Mouse (Mus musculus) cerebellum, adult 18-20 months (tissue): ENCODE results near the gene Fbxl17.

Source experiments
- DNase-seq, 2 experiments: peaks; one replicate each; pipeline ENCODE4 v3.0.0; 2021

Fbxl17 gene

GRCm38 (mm10) chr17:63326227-63326626 is 173.6 kb downstream of the Fbxl17 start:
- no peak for DNase-seq

GRCm38 (mm10) chr17:63324672-63325071 is 175.1 kb downstream of the Fbxl17 start:
- no peak for DNase-seq

GRCm38 (mm10) chr17:63324039-63324438 is 175.8 kb downstream of the Fbxl17 start:
- peak; percentile 71 to 82 for DNase-seq

- DNase-seq: no peak
Observed at GRCm38 (mm10) chr17:63322846-63323245, 177.0 kb downstream of the Fbxl17 start.

DNA sequence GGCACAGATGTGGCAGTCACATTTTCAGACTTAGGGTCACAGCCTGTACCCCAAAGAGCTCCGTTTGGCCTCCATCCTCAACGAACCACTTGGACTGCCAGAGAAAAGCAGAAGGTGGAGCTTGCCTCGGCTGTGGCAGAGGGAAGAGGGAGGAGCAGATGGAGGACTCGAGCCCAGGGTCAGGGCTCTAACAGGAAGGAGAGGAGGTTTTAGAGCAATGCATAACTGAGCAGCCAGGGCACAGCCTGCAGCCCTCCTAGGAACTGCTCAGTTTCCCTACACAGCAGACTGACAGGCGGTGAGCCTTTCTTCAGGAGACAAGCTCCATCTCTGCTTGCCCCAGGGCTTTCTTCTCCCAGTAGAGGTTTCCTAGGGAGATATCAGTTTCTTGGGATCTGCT is 178.5 kb downstream of the Fbxl17 start:
- DNase-seq: no peak

DNA sequence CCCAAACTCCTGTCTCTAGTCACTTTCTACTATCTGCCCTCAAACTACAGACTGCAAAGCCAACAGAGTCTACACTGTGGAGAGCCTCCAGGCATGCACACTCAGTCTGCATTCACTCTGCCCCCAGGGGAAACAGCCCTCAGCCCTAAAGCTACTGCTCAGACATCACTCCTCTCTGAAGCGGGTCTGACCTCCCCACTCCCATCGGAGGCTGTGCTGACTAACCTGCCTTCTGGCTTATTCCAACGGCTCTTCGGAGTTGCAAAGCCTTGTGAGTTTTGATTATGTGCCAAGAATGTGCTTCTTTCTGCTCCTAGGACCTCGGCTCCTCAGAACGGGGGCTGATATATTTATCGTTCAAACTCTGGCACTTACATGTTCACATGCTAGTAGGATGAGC is 182.3 kb downstream of the Fbxl17 start:
- DNase-seq: no peak

DNA sequence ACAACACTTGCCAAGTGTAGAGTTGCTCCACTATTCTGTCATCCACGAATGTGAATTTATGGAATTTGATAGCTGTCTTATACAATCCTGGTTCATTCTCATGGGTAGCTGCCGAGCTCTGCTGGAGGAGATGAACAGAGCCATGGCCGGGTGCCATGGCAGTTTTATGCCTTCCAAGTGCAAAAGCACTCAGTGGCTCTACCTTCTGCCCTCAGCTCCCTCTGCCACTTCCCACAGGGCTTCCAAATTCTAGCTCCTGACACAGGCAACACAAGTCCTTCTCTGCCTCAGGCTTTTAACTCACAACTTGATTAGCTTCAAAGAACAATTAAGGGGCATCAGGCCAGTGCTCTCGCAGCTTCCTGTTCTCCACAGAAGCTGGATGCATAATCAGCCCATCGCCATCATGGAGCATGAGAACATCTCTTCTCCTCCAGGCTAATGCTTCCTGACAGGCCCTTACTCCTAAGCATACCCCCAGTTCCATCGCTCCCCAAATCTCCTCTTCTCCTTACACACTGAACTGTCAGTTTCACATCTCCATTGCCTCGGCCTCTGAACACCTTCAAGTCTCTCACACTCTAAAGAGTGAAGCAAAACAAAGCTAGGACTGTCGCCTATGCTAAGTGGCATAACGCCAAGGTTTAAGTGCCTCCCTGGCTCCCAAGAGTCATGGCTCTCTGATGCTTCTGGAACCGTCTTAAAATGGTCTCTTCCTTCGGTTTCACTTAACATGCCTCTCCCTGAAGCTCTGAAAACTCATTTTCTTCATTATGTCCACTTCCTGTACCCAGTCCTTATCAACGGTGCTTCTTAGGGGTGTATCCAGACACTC is 184.0 kb downstream of the Fbxl17 start:
- DNase-seq: peak; percentile 78 to 79

GRCm38 (mm10) chr17:63312804-63313203 is 187.0 kb downstream of the Fbxl17 start:
- DNase-seq: no peak

DNA sequence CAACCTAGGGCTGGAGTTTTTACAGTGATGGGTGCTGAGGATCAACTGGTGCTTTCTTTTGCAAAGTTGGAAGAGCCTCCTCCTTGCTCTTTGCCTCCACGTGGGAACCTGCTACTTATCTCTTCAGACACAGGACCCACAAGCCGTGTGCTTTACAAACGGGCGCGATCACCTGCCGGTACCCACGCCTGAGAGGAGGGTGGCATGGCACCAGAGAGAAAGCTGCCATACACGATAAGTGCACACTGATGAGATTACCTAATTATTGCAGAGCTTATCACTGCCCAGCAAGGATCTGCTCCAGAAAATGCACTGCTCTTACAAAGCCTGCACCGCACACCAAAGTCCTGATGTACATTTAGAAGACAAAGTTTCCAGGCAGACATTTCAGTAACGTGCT is 187.5 kb downstream of the Fbxl17 start:
- no peak for DNase-seq

GRCm38 (mm10) chr17:63311613-63312012 is 188.2 kb downstream of the Fbxl17 start:
- DNase-seq: no peak

GRCm38 (mm10) chr17:63310021-63310420 is 189.8 kb downstream of the Fbxl17 start:
- no peak for DNase-seq

GRCm38 (mm10) chr17:63303862-63304261 is 196.0 kb downstream of the Fbxl17 start:
- peak; percentile 71 to 80 for DNase-seq

- DNase-seq: no peak
Observed at GRCm38 (mm10) chr17:63301822-63302393, 197.9 kb downstream of the Fbxl17 start.

DNA sequence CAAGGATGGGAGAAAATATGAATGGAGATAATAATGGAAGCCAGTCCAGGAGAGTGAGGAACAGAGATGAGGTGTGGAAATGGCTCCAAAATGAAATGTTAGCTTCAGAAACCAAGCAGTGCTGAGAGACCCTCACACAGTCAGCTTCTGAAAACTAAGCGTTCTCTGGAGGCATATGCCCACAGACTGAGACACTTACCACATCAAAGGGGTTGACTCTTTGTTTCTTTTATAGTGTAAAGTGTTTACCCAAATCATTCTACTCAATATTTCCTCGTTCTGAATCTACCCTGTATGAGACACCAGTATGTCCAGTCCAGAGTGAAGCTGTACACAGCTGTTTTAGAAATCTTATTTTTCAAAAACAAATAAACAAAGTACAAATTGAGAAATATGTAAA is 204.3 kb downstream of the Fbxl17 start:
- DNase-seq: no peak

DNA sequence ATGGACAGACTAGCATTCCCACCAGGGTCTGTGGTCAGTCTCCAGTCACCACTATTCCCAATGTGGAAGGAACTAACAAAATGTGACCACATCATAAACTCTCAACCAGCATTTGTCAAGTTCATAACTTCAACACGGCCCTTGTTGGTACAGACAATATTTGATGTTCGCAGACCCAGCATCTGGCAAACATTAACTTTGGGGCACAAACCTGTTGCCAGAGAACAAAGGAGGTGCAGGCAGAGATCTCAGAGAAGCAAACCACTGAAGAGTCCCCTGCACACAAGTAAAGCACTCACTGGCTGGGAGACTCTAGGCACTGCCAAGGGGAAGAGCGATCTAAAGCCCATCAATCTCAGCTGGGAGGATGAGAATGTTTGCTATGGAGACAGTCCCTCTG is 204.9 kb downstream of the Fbxl17 start:
- no peak for DNase-seq

- no peak for DNase-seq
Observed at GRCm38 (mm10) chr17:63293979-63294378, 205.8 kb downstream of the Fbxl17 start.

GRCm38 (mm10) chr17:63289317-63289913 is 210.4 kb downstream of the Fbxl17 start:
- peak; percentile 49 to 62 for DNase-seq

- no peak for DNase-seq
Observed at GRCm38 (mm10) chr17:63288850-63289249, 211.0 kb downstream of the Fbxl17 start.

- DNase-seq: peak; percentile 55 to 63
Observed at GRCm38 (mm10) chr17:63287413-63287812, 212.4 kb downstream of the Fbxl17 start.

- peak; percentile 28 to 32 for DNase-seq
Observed at GRCm38 (mm10) chr17:63285265-63285939, 214.4 kb downstream of the Fbxl17 start.

DNA sequence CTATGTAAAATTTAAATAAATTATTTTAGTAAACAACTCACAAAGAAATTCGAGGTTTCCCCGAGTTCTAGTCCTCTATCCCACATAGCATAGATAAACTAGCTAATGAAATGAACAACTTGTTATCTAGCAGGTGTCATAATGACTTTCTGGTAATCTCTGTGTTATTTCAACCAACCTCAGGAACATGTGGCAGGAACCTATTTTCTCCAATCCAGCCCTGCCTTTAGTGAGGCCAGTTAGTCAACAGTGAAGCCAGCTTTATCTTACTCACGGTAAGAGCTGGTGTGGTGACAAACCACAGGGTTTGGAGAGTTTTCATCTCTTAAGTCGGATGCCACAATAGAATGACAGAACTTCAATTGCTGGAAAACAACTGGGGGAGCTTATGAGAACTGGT is 215.7 kb downstream of the Fbxl17 start:
- no peak for DNase-seq

DNA sequence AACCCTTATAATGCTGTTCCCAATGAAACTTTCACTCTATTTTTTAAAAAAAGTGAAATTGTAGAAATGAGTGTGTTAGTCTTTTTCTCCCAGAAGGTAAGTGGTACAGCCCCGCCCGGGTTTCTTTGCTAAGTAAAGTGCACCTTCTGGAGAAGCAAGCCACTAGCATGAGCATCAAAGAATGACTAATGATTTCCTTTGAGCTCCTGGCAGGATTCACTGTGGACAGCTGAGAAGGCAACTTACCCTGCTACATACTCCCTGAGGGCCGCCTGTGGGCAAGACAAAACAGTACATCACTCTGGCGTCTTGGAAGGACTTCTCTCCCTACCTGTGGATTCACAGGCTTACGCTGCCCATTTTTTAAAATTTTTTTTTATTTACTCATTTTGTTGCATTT is 217.8 kb downstream of the Fbxl17 start:
- DNase-seq: no peak

- no peak for DNase-seq
Observed at GRCm38 (mm10) chr17:63280990-63281389, 218.8 kb downstream of the Fbxl17 start.

GRCm38 (mm10) chr17:63279144-63279543 is 220.7 kb downstream of the Fbxl17 start:
- DNase-seq: no peak
